Mouse (Mus musculus) liver, embryonic 14.5 days (tissue): ENCODE results near the gene Atxn2l.

Experiments
- CTCF ChIP-seq: IDR thresholded peaks from 2 replicates; pipeline ENCODE4 v1.5.1; 2016; ENCODE audit warnings: antibody characterized with exemption, low read depth, control low read depth
- EP300 ChIP-seq: IDR thresholded peaks from 2 replicates; pipeline ENCODE4 v1.6.1; 2016; ENCODE audit warnings: antibody characterized with exemption, low read depth

- TF ChIP-seq EP300 (no peak), CTCF (no peak)
Observed at GRCm38 (mm10) chr7:126452244-126452643, 51.0 kb downstream of the Atxn2l start.
